Mouse (Mus musculus) embryo, embryonic 11 days (tissue): ENCODE measurements around the gene Lmntd1.

Source experiments
- DNase-seq: peaks from one replicate; pipeline ENCODE4 v3.0.0-alpha.2; 2015

Gene Lmntd1

DNA sequence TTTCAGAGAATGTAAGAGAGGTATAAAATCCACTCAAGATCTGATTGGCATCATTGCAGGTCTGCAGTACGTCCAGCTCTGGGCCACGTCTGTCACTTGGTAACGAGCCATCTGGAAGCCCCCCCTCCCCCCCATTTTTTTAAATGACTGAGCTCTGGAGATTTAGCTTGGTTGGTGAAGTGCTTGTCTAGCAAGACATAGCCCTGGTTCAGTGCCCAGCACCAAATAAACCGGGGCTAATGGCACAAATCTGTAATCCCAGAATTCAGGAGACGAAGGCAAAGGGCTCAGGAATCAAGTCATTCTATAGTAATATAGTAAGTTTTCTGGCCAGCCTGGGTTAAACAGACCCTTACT is 130.8 kb downstream of the Lmntd1 start:
- DNase-seq: no peak

DNA sequence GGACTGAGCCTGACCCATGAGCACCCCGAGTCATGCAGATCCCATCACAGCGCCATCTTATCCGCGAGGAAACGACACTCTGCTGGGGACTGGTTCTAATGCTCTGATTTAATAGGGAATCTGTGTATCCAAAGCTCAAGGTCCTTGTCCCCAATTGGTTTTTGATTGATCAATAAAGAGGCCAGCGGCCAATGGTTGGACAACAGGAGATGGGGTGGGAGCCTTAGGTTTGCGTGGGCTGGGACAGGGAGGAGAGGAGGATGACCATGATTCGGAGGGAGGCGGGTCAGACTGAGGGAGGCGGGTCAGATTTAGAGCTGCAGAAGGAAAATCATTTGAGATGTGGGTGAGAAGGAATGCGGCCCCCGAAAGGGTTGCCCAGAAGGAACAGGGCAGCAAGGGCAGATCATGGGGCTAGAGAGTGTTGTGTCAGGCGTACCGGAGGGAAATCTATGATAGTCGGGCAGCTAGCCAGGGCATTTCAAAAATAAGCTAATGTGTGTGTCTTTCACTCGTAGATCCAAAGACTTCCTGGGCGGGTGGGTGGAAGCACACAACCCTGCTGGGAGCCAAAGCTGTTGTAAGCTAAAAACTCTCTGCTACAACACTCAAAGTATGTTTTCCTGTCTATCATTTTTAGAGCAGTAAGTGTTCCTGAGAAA is 131.3 kb downstream of the Lmntd1 start:
- DNase-seq: no peak

DNA sequence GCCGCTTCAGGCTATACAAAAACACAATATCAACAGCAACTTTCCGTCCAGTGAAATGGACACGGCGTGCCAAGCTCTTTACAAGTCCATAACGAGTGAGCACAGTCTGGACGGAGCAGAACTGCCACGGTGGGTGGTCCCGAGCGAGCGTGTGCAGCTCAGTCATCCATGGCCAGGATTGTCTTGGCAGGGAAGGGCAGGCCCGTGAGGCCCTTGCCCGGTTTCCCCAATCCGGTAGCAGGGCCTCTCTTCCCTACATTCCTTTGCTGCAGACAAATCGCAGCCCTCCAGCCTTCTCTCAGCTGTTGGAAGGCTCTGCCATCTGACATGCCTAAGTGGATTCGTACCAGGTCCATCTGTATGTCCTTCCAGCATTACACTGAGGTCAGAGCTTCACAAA is 132.2 kb downstream of the Lmntd1 start:
- peak; percentile 55 for DNase-seq

DNA sequence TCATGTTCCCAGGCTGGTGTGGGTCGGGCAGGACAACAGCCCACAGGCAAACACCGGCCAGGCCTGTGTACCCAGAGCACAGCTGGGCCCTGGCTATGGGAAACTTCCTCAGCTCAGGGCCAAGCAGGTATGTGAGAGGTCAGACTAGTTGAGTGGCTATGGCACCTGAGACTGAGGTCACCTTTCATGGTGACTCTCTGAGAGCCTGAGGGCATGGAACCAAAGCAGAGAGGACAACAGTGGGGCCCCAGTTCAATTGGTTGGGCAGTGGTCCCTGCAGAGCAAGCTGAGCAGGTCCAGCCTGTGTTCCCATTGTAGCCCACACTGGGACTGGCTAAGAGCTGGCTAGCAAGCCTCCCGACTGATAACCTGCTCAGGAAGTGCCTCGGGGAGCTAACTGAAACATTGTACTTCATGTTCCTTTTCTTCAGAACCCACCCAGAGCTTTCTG is 135.3 kb downstream of the Lmntd1 start:
- no peak for DNase-seq

DNA sequence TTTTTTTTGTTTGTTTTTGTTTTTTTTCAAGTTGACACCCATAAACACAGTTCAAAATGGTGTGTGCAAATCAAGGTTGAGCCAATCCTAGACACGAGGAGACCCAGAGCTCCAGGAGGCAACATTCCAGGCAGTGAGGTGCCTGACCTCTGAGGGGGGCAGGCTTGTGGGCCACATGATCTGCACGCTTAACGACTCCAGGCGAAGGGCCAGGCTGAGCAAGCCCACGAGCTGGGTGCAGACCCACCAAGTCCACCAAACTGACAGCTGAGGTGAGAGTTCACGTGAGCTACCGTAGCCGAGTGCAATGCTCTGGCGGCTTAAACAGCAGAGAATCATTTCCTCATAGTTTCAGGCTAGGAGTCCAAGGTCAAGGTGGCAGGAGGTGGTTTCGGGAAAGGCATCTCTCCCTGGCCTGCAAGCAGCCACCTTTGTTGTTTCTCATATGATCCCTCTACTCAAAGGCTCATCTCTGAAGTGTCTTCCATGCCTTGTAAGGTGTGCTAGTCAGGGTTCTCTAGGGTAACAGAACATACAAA is 136.7 kb downstream of the Lmntd1 start:
- DNase-seq: no peak

DNA sequence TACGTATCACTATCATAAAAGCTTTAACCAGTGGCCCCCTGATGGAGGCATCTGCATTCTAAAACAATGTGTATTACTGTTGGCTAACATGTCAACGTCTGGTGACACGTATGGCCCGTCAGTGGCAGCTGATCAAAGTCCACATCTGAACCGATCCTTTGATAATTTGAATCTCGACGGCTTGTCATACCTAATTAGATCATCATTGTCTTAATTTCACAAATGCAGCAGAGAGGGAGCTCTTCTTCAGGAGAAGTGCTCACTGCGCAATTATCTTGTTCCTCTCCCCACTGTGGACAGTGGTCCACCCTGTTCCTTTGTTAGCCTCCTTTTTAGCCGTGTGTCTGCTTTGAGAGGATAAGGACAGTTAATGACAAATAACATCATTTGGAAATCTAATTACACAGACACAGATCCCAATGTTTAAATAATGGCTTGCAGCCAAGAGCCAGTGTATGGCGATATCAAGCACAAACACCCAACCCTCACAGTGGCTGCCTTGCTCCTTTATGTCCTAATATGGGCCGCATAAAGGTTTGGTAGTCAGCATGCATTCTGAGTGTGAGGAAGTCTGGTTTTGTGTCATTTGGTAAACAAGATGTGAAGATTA is 142.4 kb downstream of the Lmntd1 start:
- DNase-seq: no peak

DNA sequence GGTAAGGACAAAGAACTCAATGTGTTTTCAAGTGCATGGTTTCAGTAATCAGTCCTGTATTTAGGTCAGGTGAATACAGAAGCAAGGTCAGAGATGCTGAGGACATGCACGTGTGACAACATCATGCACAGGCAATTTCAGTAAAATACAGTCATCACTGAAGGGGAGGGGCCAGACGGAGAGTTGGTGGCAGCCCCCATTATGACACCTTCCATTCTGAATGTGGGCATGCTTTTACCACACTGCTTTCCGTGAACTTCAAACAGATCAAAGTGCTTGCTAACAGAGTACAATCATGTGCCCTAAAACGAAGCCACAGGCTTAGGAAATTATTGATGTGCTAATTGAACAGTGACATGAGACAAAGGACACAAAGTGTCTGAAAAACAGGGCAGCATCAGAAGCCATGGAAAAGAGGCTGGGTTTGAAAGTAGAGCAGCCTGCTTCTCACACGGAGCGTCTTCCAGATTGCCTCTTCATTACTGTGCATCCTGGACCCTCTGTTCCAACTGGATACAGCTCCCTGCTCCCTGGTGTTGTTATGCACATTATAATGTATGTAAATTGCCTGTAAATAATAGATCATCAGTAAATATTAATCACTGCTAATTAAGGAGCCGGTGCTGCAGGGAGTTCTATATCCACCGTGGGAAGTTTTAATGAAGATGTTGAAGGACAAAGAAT is 144.7 kb downstream of the Lmntd1 start:
- DNase-seq: no peak

DNA sequence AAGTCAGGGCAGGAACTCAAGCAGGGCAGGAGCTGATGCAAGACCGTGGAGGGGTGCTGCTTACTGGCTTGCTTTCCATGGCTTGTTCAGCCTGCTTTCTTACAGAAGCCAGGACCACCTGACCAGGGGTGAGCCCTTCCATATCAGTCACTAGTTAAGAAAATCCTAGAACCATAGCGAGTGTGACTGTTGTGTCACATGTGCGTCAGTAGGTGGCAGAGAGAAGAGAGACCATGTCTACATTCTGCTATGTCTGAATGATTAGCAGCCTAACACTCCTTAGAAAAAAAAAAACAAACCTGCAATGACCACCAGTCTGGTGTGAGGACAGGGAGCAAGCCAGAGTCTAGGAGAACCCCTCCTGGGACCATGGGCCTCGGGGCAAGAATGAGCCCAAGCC is 150.1 kb downstream of the Lmntd1 start:
- no peak for DNase-seq

DNA sequence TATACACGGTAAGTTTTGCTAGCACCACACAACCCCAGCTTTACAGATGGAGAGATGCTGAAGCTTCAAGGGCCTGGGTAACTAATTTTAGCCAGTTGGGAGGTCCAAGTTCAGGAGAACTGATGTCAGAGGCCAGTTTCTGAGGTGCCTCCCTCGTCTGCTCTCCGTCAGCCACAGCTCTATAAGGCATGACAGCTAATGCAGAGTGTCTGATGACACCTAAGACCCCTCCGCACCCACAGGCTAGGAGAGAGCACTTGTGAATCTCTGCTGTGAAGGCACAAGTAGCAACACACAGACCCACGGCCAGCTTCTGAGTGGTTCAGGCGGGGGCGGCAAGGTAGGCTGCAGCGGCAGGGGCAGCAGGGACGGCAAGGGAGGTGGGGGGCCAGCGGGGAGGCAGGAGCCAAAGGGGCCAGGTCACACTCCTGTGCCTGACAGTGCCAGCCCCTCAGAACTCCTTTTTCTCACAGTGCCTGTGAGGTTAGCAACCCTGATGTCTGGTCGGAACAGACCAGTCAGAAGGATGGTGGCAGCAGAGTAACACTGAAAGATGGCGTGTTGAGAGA is 151.4 kb downstream of the Lmntd1 start:
- no peak for DNase-seq

DNA sequence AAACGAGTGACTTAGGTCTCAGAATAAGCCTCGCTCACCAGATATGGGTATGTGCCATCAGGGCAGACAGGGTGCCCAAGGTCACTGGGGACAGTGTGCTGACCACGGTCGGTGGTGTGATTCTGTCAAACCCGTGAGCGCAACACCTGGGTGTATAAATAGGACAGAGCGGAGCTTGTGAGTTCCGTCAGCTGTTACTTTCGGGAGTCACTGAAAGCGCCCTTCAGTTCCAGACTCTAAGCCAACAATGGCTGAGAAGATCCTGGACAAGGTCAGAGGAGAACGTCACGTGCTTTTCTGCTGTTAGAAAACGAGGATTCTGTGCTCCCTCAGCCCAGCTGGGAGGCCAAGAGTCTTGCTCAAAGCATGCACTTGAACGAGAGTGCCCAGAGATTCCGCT is 157.1 kb downstream of the Lmntd1 start:
- DNase-seq: no peak

DNA sequence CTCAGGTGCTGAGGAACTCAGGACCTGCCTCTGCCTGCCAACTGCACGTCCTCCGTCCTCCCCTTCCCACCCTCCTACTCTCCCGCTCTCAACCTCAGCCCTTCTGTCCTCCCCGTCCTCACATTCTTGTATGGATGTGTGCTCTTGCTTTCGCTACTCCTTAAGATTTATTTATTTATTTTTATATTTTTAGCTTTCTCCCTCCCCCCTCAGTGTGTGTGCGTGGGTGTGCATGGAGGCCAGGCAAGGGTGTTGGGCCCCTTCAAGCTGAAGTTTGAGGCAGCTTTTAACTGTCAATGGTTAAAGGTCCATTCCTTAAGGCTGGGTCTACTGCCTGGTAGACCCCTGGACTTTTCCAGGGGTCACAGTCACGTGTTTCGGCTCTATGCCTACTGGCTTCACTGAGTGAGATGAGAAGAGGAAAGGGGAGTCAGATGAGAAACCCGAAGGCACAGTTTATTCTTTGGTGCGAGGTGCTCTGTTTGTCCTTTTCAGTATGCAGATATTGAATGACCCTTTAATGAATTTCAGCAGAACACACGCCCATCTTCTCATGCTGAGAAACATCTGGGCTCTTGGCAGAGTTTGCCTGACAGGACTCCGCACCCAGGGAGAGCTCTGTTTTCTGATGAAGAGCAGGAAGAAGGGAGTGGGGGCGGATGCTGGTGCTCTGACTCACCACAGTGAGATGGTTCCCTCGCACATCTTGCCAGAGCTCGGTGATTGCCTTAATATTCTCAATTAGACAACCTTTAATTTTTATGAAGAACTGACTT is 163.3 kb downstream of the Lmntd1 start:
- no peak for DNase-seq

DNA sequence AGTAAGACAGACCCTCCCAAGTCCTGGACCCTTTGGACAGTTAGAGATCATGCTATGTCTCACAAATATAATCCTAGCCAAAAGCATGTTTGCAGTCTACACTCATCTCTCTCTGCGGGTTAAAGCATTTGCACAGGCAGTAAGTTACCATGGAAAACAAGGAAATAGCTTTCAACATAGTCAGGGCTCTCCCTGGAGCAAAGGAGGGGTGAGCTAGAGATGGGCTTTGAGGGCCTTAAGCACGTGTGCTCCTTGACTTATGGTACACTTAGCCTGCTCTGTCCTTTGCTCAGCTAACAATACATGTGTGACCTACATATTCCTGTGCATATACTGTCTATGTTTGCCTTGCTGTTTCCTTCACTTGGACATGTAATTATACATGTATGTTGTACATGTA is 165.8 kb downstream of the Lmntd1 start:
- DNase-seq: no peak

DNA sequence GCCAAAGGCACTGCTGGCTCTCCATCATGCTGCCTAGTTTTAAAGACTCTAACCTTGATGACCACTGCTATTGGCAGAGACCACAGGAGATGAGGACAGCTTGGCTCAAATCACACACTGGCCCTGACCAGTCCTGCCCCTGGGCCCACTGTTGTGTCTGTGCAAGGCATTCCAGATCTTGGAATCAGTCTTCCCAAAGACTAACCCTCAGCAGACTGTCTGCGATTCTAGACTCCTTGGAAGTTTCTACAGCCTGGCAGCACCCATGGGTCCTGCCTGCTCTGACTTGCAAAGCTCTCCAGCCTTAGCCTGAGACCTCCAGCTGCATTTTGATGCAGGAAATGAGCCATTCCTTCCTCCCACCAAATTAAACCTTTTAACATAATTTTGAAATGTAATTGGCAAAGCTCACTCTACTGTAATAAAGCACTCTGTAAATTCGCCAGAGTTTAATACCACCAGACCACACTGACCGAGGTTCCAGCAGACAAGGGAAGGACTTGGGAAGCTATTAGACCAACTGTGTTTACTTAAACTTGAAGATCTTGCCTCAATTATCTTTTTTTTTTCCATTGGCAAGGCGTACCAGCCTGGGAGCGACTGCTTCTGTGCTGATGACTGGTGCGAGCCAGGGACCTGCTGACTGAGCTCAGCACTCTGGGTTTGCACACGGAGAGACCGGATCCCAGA is 168.2 kb downstream of the Lmntd1 start:
- DNase-seq: no peak

DNA sequence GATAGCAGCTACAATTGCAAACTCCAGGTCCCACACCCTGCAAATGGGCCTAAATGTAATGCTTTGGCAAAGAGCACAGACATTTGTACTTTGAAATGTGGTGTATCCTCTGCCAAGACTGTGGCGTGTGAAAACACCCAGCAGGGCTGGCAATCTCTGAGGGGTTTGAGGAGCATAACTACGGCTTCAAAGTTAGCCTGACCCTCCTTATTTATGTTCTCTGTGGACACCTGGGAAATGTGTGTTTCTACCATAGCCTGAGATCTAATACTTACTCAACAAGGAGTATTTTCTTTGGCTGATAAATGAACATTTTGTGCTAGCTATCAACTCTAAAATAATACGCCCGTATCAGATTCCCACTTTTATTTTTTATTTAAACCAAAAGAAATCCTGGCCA is 168.7 kb downstream of the Lmntd1 start:
- DNase-seq: no peak

DNA sequence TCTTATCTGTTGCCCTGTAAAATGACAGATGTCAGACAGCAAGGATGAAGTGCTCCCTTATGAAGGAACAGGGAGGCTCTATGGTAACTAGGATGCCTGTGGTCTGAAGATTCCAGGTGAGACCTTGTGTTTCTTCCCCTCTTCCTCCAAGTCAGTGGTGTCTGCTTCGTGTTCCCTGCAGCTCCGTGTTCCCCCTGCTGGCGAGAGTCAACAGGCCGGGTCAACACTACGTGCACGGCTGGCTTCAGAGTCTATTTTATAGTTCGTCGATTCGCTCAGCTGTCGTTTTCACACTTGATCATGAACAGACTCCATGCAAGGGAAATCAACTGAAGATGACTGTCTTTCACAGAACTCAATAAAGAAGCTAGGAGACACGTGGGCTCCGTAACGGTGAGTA is 171.3 kb downstream of the Lmntd1 start:
- no peak for DNase-seq

DNA sequence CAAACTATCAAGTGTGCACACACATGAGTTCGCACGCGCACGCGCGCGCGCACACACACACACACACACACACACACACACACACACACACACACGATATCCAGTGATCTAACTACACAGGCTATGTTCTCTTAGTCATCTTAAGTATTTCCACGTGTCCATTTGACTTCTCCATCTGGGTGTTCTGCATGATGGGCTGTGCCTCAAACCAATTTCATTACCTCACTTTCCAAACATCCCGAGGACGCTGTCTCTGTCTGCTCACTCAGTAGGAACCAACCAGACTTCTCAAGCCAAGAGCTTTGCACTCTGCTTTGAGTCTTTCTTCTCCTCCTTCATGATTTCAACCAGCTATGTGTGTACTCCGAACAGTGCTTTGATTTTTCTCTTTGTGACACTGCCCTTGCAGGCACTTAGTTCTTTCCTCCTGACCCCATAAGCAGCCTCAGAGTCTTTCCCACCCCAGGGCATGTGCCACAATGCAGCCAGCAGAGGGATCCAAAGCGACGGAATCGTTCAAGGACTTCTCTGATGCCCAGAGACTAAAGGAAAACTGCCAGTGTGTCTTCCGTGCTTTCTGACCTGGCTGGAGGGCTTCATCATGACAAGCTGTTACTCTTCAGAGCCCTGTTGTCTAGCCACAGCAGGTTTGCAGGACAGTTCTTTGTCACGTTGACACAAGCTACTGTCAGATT is 172.6 kb downstream of the Lmntd1 start:
- peak; percentile 84 for DNase-seq

DNA sequence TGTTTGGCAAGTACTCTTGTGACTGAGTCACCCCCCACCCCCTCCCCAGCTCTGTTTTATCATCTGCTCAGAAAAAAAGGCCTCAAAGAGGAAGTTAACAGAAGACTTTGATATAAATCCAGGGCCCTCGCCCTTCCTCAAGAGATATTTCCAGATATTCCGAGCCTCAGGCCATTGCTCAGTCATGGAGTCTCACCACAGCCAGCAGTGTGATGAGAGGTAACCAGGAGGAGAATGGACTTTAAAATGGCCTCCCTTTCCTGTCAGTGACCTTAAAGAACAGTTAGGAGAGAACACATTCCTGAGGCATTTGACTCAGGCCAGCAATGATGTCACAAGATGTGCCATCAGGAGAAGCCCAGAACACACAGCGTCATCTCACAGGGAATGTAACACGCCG is 175.3 kb downstream of the Lmntd1 start:
- DNase-seq: no peak

DNA sequence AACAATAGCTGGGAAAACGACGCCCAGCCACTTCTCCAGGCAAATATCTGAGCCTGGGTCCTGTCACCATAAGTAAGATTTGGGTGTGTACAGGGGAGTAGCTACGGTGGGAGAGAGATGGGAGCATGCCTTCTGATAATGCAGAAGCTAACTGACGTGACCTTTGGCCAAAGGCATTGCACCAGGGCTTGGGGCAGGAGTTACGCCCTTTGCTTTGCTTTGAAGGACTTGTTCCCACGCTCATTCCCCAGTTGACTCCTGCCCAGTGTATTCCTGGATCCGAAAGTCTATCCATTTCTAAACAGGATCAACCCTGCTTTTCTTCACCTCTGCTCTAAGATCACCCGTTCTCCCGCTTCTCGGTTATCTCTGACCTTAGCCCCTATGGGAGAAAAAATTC is 178.4 kb downstream of the Lmntd1 start:
- DNase-seq: no peak

DNA sequence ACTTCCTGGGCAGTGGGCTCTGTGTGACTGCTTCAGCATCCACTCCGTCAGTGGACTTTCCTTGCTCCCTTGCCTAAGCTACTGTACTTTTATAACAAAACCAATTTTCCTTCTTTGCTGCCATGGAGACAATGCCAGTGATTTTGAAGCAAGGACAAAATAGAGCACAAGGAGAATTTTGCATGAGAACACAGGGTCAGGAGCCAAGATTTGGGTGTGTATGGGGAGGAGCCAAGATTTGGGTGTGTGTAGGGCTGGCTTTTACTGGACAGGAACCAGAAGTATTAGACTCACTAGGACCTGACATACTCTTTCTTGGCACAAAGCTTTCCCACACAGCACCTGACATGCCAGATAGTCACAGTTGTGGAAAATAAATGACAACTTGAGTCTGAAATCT is 179.0 kb downstream of the Lmntd1 start:
- DNase-seq: no peak

DNA sequence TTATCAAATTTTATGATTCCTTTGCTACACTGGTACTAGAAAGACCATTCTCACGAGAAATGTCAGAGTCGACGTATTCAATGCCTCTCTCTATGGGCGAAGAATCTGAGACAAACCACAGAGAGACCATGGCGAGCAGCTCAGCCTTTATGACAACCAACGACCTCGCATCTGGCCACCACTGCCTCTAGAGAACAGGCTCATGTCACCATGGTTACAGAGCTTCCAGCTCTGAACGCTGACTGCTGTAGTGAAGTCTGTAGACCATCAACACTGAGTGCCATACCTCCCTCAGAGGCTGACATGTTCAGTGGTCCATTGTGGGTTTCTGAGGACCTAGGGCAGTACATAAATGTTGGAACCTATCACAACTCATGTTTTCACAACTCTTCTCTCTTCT is 180.2 kb downstream of the Lmntd1 start:
- no peak for DNase-seq
